Mouse (Mus musculus) liver, embryonic 18 days (tissue): ENCODE measurements around the gene Gm11564. TPM values are rescaled to one million over a fixed set of nuclear protein-coding genes. Genes with fewer than 3 reads are reported as not detected.

Experiments
- polyA plus RNA-seq: library from polyadenylated mRNA; depleted of rRNA; stranded (reverse); fragments of >200 nt; gene quantifications from 2 replicates; pipeline ENCODE4 v1.2.3, GENCODE M21; 2012; rRNA removed

Gm11564 gene
- polyA plus RNA-seq, result not detected in 2 replicates

DNA sequence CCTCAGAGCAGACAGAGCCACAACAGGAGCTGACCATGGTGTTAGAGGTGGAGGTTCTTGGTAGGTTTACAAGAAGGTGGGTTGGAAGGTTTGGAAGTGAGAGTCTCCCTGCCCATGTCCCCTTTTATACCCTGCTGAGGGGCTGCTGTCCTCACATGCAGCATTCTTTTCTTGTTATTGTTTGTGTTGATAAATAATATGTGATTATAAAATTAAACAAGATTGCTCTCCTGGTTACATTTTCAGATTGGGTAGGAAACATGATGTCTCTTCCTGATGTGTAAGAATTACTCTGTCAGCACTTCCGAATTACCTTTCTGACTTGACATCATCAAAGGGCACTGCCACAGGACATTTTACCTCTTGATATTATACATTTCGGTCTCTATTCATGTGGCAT, at the start of gene Gm11564:
Gm11564 (minus strand) TSS at position 101 of the 400 bp plus-strand sequence.

DNA sequence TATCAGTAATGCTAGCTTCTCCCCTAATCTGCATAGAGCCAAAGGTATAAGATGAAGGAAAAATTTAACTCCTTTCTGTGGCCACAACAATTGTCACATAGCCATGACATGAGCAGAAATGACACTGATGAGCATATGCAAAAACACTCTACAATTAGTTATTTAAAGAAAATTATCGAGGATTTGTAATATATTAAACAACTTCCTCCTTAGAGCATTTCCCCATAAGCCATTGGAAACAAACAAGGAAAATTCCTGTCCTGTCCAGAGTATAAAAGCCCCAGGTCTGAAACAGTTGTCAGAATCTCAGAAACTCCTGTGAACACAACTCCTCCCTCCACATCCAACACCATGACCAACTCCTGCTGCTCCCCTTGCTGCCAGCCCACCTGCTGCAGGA, 48.7 kb upstream of the Gm11564 start, which contains the start of gene Gm11559:
Gm11559 (plus strand) TSS at position 301 of the 400 bp plus-strand sequence.

DNA sequence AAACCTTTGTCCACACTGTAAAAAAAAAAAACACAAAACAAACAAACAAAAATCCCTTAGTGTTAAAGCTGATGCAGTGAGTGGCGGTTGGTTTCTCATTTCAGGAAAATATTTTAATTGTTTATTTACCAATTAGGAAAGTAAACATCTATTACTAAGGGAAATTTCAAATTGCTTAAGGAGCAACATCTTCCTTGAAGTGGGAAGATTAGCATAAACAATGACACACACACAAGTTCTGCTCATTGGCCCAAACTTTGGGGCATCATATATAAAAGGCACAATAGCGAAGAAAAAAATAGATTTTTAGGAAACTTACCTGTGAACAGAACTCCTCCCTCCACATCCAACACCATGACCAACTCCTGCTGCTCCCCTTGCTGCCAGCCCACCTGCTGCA, 42.2 kb upstream of the Gm11564 start, which contains the start of gene Gm11568:
Gm11568 (plus strand) TSS at position 301 of the 400 bp plus-strand sequence.

DNA sequence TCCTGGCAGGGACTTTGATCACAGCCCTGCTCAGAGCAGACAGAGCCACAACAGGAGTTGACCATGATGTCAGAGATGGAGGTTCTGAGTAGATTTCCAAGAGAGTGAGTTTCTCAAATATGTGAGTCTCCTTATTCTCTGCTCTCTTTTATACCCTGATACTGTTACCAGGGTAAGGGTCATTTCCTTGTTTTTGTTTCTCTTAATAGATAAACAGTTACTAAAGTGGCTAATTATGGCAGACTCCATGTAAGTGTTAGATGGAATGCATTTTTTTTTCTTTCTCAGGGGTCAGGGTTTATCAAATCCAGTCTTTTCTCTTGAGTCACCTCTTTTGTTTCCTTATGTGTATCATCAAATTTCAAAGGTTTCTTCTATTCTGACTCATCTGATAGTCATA, 36.0 kb upstream of the Gm11564 start, which contains the start of gene Krtap4-16:
Krtap4-16 (minus strand) TSS at position 101 of the 400 bp plus-strand sequence.

DNA sequence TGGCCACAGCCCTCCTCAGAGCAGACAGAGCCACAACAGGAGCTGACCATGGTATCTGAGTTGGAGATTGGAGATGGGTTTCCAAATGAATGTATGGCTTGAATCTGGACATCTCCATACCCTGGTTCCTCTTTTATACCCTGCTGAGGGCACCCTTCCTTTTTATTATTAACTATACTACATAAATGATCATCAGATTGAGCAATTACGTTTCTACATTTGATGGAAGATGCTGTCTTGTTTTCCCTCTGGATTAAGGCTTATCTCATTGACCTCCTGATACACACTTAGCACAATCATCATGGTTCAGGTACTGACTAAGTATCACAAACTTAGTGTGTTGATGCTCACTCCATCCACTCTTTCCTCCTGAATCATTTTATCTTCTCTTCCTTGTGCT, 22.5 kb upstream of the Gm11564 start, which contains the start of gene 2300003K06Rik:
2300003K06Rik (minus strand) TSS at position 101 of the 400 bp plus-strand sequence.

DNA sequence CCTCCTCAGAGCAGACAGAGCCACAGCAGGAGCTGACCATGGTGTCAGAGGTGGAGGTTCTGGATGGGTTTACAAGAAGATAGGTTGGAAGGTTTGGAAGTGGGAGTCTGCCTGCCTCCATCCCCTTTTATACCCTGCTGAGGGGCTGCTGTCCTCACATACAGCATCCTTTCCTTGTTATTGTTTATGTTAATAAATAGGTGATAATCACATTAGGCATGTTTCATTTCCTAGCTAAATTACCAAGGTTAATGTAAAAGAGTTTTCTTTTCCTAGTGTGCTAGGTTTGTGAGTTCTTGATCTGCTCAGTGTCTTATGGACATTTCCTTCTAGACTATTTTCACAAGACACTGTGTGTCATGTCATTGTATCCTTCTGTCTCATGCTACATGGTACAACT, 5.7 kb downstream of the Gm11564 start, which contains the start of gene Krtap4-13:
Krtap4-13 (minus strand) TSS at position 101 of the 400 bp plus-strand sequence.

DNA sequence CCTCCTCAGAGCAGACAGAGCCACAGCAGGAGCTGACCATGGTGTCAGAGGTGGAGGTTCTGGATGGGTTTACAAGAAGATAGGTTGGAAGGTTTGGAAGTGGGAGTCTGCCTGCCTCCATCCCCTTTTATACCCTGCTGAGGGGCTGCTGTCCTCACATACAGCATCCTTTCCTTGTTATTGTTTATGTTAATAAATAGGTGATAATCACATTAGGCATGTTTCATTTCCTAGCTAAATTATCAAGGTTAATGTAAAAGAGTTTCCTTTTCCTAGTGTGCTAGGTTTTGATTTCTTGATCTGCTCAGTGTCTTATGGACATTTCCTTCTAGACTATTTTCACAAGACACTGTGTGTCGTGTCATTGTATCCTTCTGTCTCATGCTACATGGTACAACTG, 11.1 kb downstream of the Gm11564 start, which contains the start of gene Gm11554:
Gm11554 (minus strand) TSS at position 101 of the 400 bp plus-strand sequence.

DNA sequence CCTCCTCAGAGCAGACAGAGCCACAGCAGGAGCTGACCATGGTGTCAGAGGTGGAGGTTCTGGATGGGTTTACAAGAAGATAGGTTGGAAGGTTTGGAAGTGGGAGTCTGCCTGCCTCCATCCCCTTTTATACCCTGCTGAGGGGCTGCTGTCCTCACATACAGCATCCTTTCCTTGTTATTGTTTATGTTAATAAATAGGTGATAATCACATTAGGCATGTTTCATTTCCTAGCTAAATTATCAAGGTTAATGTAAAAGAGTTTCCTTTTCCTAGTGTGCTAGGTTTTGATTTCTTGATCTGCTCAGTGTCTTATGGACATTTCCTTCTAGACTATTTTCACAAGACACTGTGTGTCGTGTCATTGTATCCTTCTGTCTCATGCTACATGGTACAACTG, 16.6 kb downstream of the Gm11564 start, which contains the start of gene Gm11569:
Gm11569 (minus strand) TSS at position 101 of the 400 bp plus-strand sequence.

DNA sequence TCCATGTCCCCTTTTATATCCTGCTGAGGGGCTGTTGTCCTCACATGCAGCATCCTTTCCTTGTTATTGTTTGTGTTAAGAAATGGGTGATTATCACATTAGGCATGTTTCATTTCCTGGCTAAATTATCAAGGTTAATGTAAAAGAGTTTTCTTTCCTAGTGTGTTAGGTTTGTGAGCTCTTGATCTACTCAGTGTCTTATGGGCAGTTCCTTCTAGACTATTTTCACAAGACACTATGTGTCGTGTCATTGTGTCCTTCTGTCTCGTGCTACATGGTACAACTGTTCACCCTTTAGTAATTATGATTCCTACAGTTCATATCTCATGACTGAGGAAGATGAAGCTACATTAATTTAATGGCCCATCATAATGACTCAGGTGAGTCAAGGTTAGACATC, 22.1 kb downstream of the Gm11564 start, which contains the start of gene Gm11596:
Gm11596 (minus strand) TSS at position 101 of the 400 bp plus-strand sequence.

DNA sequence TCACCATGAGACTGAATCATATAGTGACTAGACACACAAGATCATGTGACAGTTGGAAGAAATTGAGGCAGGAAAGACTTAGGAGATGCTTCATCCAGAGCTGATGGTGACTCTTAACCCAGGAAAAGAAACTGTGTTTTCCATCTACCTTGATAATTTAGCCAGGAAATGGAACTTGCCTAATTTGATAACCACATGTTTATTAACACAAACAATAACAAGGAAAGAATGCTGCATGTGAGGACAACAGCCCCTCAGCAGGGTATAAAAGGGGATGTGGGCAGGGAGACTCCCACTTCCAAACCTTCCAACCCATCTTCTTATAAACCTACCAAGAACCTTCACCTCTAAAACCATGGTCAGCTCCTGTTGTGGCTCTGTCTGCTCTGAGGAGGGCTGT, 30.6 kb downstream of the Gm11564 start, which contains the start of gene Krtap4-9:
Krtap4-9 (plus strand) TSS at position 301 of the 400 bp plus-strand sequence.

DNA sequence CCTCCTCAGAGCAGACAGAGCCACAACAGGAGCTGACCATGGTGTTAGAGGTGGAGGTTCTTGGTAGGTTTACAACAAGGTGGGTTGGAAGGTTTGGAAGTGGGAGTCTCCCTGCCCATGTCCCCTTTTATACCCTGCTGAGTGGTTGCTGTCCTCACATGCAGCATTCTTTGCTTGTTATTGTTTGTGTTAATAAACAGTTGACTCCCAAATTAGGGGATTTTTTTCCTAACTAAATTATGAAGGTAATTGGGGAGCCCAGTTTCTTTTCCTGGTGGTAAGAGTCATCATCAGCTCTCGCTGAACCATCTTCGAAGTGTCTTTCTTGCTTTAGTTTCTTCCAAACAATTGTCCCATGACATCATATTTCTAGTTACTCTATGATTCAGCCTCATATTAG, 34.9 kb downstream of the Gm11564 start, which contains the start of gene Krtap4-8:
Krtap4-8 (minus strand) TSS at position 101 of the 400 bp plus-strand sequence.

DNA sequence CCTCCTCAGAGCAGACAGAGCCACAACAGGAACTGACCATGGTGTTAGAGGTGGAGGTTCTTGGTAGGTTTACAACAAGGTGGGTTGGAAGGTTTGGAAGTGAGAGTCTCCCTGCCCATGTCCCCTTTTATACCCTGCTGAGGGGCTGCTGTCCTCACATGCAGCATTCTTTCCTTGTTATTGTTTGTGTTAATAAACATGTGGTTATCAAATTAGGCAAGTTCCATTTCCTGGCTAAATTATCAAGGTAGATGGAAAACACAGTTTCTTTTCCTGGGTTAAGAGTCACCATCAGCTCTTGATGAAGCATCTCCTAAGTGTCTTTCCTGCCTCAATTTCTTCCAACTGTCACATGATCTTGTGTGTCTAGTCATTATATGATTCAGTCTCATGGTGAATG, 42.7 kb downstream of the Gm11564 start, which contains the start of gene Gm11595:
Gm11595 (minus strand) TSS at position 101 of the 400 bp plus-strand sequence.

Other genes starting within 250 kb of the Gm11564 start
- not detected in 2 replicates for gene Krtap3-1, start 249.0 kb downstream of the Gm11564 start, polyA plus RNA-seq
- gene Krtap1-5, start 234.7 kb downstream of the Gm11564 start, polyA plus RNA-seq, result not detected in 2 replicates
- not detected in 2 replicates for gene Krtap1-4, start 232.0 kb downstream of the Gm11564 start, polyA plus RNA-seq
- not detected in 2 replicates for gene Krtap1-3, start 224.3 kb downstream of the Gm11564 start, polyA plus RNA-seq
- not detected in 2 replicates for gene Krtap9-3, start 217.6 kb downstream of the Gm11564 start, polyA plus RNA-seq
- not detected in 2 replicates for gene Gm11938, start 212.4 kb downstream of the Gm11564 start, polyA plus RNA-seq
- not detected in 2 replicates for gene Gm11937, start 205.5 kb downstream of the Gm11564 start, polyA plus RNA-seq
- not detected in 2 replicates for gene Krtap2-4, start 200.8 kb downstream of the Gm11564 start, polyA plus RNA-seq
- gene Gm11562, start 195.2 kb downstream of the Gm11564 start, polyA plus RNA-seq, result not detected in 2 replicates
- not detected in 2 replicates for gene Krtap4-1, start 187.4 kb downstream of the Gm11564 start, polyA plus RNA-seq
- gene Krtap4-2, start 180.6 kb downstream of the Gm11564 start, polyA plus RNA-seq, result not detected in 2 replicates
- gene Krtap4-7, start 171.6 kb downstream of the Gm11564 start, polyA plus RNA-seq, result not detected in 2 replicates
- gene Gm11555, start 165.4 kb downstream of the Gm11564 start, polyA plus RNA-seq, result not detected in 2 replicates
- gene Gm11563, start 156.7 kb downstream of the Gm11564 start, polyA plus RNA-seq, result not detected in 2 replicates
- not detected in 2 replicates for gene Krtap4-6, start 149.7 kb downstream of the Gm11564 start, polyA plus RNA-seq
- not detected in 2 replicates for gene Gm14190, start 124.9 kb downstream of the Gm11564 start, polyA plus RNA-seq
- not detected in 2 replicates for gene Gm14180, start 81.4 kb downstream of the Gm11564 start, polyA plus RNA-seq
- gene Gm11595, start 42.8 kb downstream of the Gm11564 start, polyA plus RNA-seq, result not detected in 2 replicates
- not detected in 2 replicates for gene Krtap4-8, start 35.0 kb downstream of the Gm11564 start, polyA plus RNA-seq
- gene Krtap4-9, start 30.5 kb downstream of the Gm11564 start, polyA plus RNA-seq, result not detected in 2 replicates
- gene Gm11596, start 22.2 kb downstream of the Gm11564 start, polyA plus RNA-seq, result not detected in 2 replicates
- gene Gm11569, start 16.7 kb downstream of the Gm11564 start, polyA plus RNA-seq, result not detected in 2 replicates
- not detected in 2 replicates for gene Gm11554, start 11.2 kb downstream of the Gm11564 start, polyA plus RNA-seq
- not detected in 2 replicates for gene Krtap4-13, start 5.8 kb downstream of the Gm11564 start, polyA plus RNA-seq
- not detected in 2 replicates for gene 2300003K06Rik, start 22.4 kb upstream of the Gm11564 start, polyA plus RNA-seq
- gene Krtap4-16, start 35.9 kb upstream of the Gm11564 start, polyA plus RNA-seq, result not detected in 2 replicates
- not detected in 2 replicates for gene Gm11568, start 42.3 kb upstream of the Gm11564 start, polyA plus RNA-seq
- gene Gm11559, start 48.8 kb upstream of the Gm11564 start, polyA plus RNA-seq, result not detected in 2 replicates
- not detected in 2 replicates for gene Krtap9-1, start 57.7 kb upstream of the Gm11564 start, polyA plus RNA-seq
- not detected in 2 replicates for gene Gm11567, start 63.5 kb upstream of the Gm11564 start, polyA plus RNA-seq
- gene Krtap31-1, start 92.3 kb upstream of the Gm11564 start, polyA plus RNA-seq, result not detected in 2 replicates
- not detected in 2 replicates for gene Gm11565, start 99.1 kb upstream of the Gm11564 start, polyA plus RNA-seq
- gene Krtap31-2, start 120.6 kb upstream of the Gm11564 start, polyA plus RNA-seq, result not detected in 2 replicates
- not detected in 2 replicates for gene Krtap9-5, start 132.8 kb upstream of the Gm11564 start, polyA plus RNA-seq
- gene Krtap29-1, start 163.4 kb upstream of the Gm11564 start, polyA plus RNA-seq, result not detected in 2 replicates
- not detected in 2 replicates for gene Krtap16-1, start 170.9 kb upstream of the Gm11564 start, polyA plus RNA-seq
- not detected in 2 replicates for gene Krtap17-1, start 178.3 kb upstream of the Gm11564 start, polyA plus RNA-seq
- gene Krt33a, start 200.5 kb upstream of the Gm11564 start, polyA plus RNA-seq, result not detected in 2 replicates
- gene Krt33b, start 214.2 kb upstream of the Gm11564 start, polyA plus RNA-seq, result not detected in 2 replicates
- not detected in 2 replicates for gene Krt34, start 225.9 kb upstream of the Gm11564 start, polyA plus RNA-seq
- gene Krt31, start 234.9 kb upstream of the Gm11564 start, polyA plus RNA-seq, result not detected in 2 replicates